Mouse (Mus musculus): ENCODE data around the gene Pgpep1. TPM values are rescaled to one million over a fixed set of nuclear protein-coding genes. Genes with fewer than 3 reads are reported as not detected.

The Pgpep1 gene
- total and polyA plus RNA-seq, 3 experiments = 12.3 to 30.0 (median 22.9) TPM

- no peak for TF ChIP-seq JUN (IDR thresholded peaks at IDR 0.05; ENCODE audit: insufficient read depth, low read depth, low read length)
- peak; percentile 53 for TF ChIP-seq USF1 (IDR thresholded peaks at IDR 0.05; ENCODE audit: low read depth, low read length)
- TF ChIP-seq RCOR1 (conservative IDR thresholded peaks at IDR 0.05; ENCODE audit: low read depth, low read length) = peak; percentile 56; the same call in 1 of the 2 replicates
- peak; percentile 90 for TF ChIP-seq IRF4 (IDR thresholded peaks at IDR 0.05; ENCODE audit: low read depth, low read length)
- no peak for TF ChIP-seq PAX5 (IDR thresholded peaks at IDR 0.05; ENCODE audit: low read length)
- no peak for TF ChIP-seq RAD21 (IDR thresholded peaks at IDR 0.05; ENCODE audit: low read depth, low read length)
Measured at GRCm38 (mm10) chr8:70609849-70610795, 50.1 kb downstream of the Pgpep1 start (continued).

GRCm38 (mm10) chr8:70609368-70609848 is 50.8 kb downstream of the Pgpep1 start:
- Histone ChIP-seq H3K4me1 (ENCODE audit: control insufficient read depth in 1 of 2, insufficient read depth in 2 of 2) (peaks cover 22 to 60% of the 10 kb centered on the region in 2 experiments), H3K4me2 (ENCODE audit: insufficient read depth, low read depth, poor library complexity, severe bottlenecking) (peak overlapping the region; percentile 84)
- dilution Hi-C loops (cut with MboI; ENCODE audit: extremely low pct_ligation_motif_present, extremely low pct_unique_long_range_greater_than_20kb, low sequenced_read_pairs) = no loop called here

More at GRCm38 (mm10) chr8:70609368-70609848, 50.8 kb downstream of the Pgpep1 start:
- peak overlapping the region; percentile 66 for H3K9ac ChIP-seq (ENCODE audit: insufficient read depth, low read depth)
- 0 out of 2 replicates have a peak, but pooled peaks have one; percentile 25 for TF ChIP-seq UBTF (IDR thresholded peaks at IDR 0.05; ENCODE audit: low read depth, low read length)
- no peak for TF ChIP-seq ZC3H11A (IDR thresholded peaks at IDR 0.05; ENCODE audit: low read depth, low read length)
- peak; percentile 50 for TF ChIP-seq NRF1 (IDR thresholded peaks at IDR 0.05; ENCODE audit: low read depth, low read length)
- no peak for TF ChIP-seq USF2 (conservative IDR thresholded peaks at IDR 0.05; ENCODE audit: low read depth, low read length)
- TF ChIP-seq ETS1 (conservative IDR thresholded peaks at IDR 0.05; ENCODE audit: low read depth, low read length) = peak; percentile 56; the same call in 1 of the 2 replicates
- peak; percentile 58 for TF ChIP-seq NELFE (IDR thresholded peaks at IDR 0.05; ENCODE audit: low read depth, low read length)
- no peak for TF ChIP-seq EP300 (IDR thresholded peaks at IDR 0.05; ENCODE audit: low read length)
- no peak for TF ChIP-seq JUND (conservative IDR thresholded peaks at IDR 0.05; ENCODE audit: low read depth, low read length)
- peak; percentile 70; the same call in 1 of the 2 replicates for TF ChIP-seq ELF1 (IDR thresholded peaks at IDR 0.05; ENCODE audit: low read depth, low read length)
- TF ChIP-seq MEF2A (IDR thresholded peaks at IDR 0.05; ENCODE audit: borderline replicate concordance, low read depth, low read length) = 0 out of 2 replicates have a peak, but pooled peaks have one; percentile 37
- peak; percentile 70 for TF ChIP-seq MAZ (IDR thresholded peaks at IDR 0.05; ENCODE audit: low read depth, low read length)
- no peak for TF ChIP-seq GABPA (IDR thresholded peaks at IDR 0.05; ENCODE audit: insufficient replicate concordance, low read depth, low read length)
- no peak for TF ChIP-seq MXI1 (IDR thresholded peaks at IDR 0.05; ENCODE audit: low read depth, low read length)
- TF ChIP-seq CHD2 (IDR thresholded peaks at IDR 0.05; ENCODE audit: low read length) = peak; percentile 95
- no peak for TF ChIP-seq USF1 (IDR thresholded peaks at IDR 0.05; ENCODE audit: low read depth, low read length)
- TF ChIP-seq E2F4 (IDR thresholded peaks at IDR 0.05; ENCODE audit: insufficient replicate concordance, low read depth, low read length) = no peak
- no peak for TF ChIP-seq ZNF384 (IDR thresholded peaks at IDR 0.05; ENCODE audit: low read depth, low read length)
- TF ChIP-seq POLR2A (IDR thresholded peaks at IDR 0.05; ENCODE audit: low read depth, low read length) = peak; percentile 53; the same call in 1 of the 2 replicates
- peak; percentile 13; the same call in 1 of the 2 replicates for TF ChIP-seq BHLHE40 (IDR thresholded peaks at IDR 0.05; ENCODE audit: low read depth, low read length)
- no peak for TF ChIP-seq RCOR1 (conservative IDR thresholded peaks at IDR 0.05; ENCODE audit: low read depth, low read length)
- TF ChIP-seq TBP (conservative IDR thresholded peaks at IDR 0.05; ENCODE audit: low read depth, low read length) = no peak
- TF ChIP-seq IRF4 (IDR thresholded peaks at IDR 0.05; ENCODE audit: low read depth, low read length) = 0 out of 2 replicates have a peak, but pooled peaks have one; percentile 39
- no peak for TF ChIP-seq JUN (IDR thresholded peaks at IDR 0.05; ENCODE audit: insufficient read depth, low read depth, low read length)
- no peak for TF ChIP-seq MAFK (IDR thresholded peaks at IDR 0.05; ENCODE audit: insufficient replicate concordance, low read length)
- TF ChIP-seq TCF12 (IDR thresholded peaks at IDR 0.05; ENCODE audit: low read depth, low read length) = peak; percentile 69; the same call in 1 of the 2 replicates
- DNase-seq (ENCODE audit: extremely low read depth) = peak; percentile 78
- H3K27ac ChIP-seq (ENCODE audit: insufficient read depth, low read depth) = peak overlapping the region; percentile 76
- no peaks in the 10 kb centered on the region for H3K9me3 ChIP-seq (replicated peaks; ENCODE audit: low read length)
- H3K4me3 ChIP-seq (replicated peaks in 1 of 3; ENCODE audit: low read depth in 2 of 3, low read length in 2 of 3, poor library complexity in 1 of 3) = peak overlapping the region; percentile 45 to 79 (median 60)
- in situ Hi-C loops (cut with MboI; ENCODE audit: low pct_ligation_motif_present, low pct_unique_long_range_greater_than_20kb, low sequenced_read_pairs) = loop anchor here (10.0 kb wide), 1 partner anchor 65 kb away; no protein-coding TSS in a partner anchor
- H3K27me3 ChIP-seq (replicated peaks) = no peaks in the 10 kb centered on the region
- H3K36me3 ChIP-seq (replicated peaks in 1 of 2; ENCODE audit: control insufficient read depth in 1 of 2, insufficient read depth in 1 of 2, low read length in 1 of 2) = peaks cover 3 to 18% of the 10 kb centered on the region in 2 experiments
- H3K79me2 ChIP-seq (replicated peaks; ENCODE audit: control insufficient read depth, extremely low read depth, insufficient read depth, poor library complexity, severe bottlenecking) = peaks cover 9% of the 10 kb centered on the region; the same call in 1 of the 2 replicates
